Mouse (Mus musculus): ENCODE results near the gene Rtraf. TPM values are rescaled to one million over a fixed set of nuclear protein-coding genes. Genes with fewer than 3 reads are reported as not detected.

The Rtraf gene
- polyA plus RNA-seq, 1 experiment from 2014 or later, result 230 TPM

DNA sequence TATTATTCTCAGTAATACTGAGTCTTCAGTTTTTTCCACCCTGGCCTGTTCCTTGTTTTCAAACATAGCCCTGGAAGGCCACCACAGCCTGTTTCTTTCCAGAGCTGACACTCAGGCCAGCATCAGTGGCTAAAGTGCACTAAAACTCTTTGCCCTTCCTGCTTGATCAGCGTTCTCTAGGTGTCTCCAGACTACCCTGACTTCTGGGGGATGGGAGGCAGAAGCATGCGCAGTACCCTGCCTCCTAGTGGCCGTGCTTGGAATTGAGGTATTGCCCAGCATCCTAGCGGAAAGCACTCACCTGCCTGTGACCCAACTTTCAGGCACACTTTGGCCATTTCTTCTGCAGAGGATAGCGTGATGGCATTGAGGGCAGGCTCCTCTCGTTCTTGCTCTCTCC, 46.7 kb downstream of the Rtraf start:
- no peak overlapping the region for H3K4me3 ChIP-seq (ENCODE audit: low read depth, low read length)

GRCm38 (mm10) chr14:19776179-19776578, 47.4 kb downstream of the Rtraf start:
- TF ChIP-seq CTCF (IDR thresholded peaks at IDR 0.05; ENCODE audit: low read depth), result peak; percentile 27; the same call in 1 of the 2 replicates
- no peak for ATAC-seq (ENCODE audit: insufficient read depth)
- no peak overlapping the region for H3K27ac ChIP-seq (ENCODE audit: low read depth)
- no peak overlapping the region for H3K4me2 ChIP-seq
- 95% methylated on average over 5 of the region's 5 CpGs for WGBS
- H3K9me3 ChIP-seq (ENCODE audit: low read depth, low read length), result no peaks in the 10 kb centered on the region
- DNase-seq, result no peak
- peaks cover 32% of the 10 kb centered on the region for H3K36me3 ChIP-seq (ENCODE audit: insufficient read depth)
- H3K4me1 ChIP-seq (ENCODE audit: insufficient read depth), result no peaks in the 10 kb centered on the region
- no peak overlapping the region for H3K4me3 ChIP-seq (ENCODE audit: low read depth, low read length)
- no peak overlapping the region for H3K9ac ChIP-seq
- no peaks in the 10 kb centered on the region for H3K27me3 ChIP-seq (ENCODE audit: insufficient read depth, low read length)

More for the DNA sequence above, 46.7 kb downstream of the Rtraf start:
- no peak overlapping the region for H3K27ac ChIP-seq (ENCODE audit: low read depth)
- peak; percentile 85 for TF ChIP-seq CTCF (IDR thresholded peaks at IDR 0.05; ENCODE audit: low read depth)
- WGBS, result 52% methylated on average over 6 of the region's 6 CpGs
- H3K27me3 ChIP-seq (ENCODE audit: insufficient read depth, low read length), result no peaks in the 10 kb centered on the region
- no peak overlapping the region for H3K9ac ChIP-seq
- H3K9me3 ChIP-seq (ENCODE audit: low read depth, low read length), result no peaks in the 10 kb centered on the region
- ATAC-seq (ENCODE audit: insufficient read depth) (no peak), DNase-seq (peak; percentile 71)
- no peak overlapping the region for H3K4me2 ChIP-seq
- no peaks in the 10 kb centered on the region for H3K4me1 ChIP-seq (ENCODE audit: insufficient read depth)
- peaks cover 35% of the 10 kb centered on the region for H3K36me3 ChIP-seq (ENCODE audit: insufficient read depth)

- Histone ChIP-seq H3K9me3 (ENCODE audit: low read depth, low read length) (no peaks in the 10 kb centered on the region), H3K4me2 (no peak overlapping the region), H3K4me1 (ENCODE audit: insufficient read depth) (no peaks in the 10 kb centered on the region; the same call in 1 of the 2 replicates), H3K27me3 (ENCODE audit: insufficient read depth, low read length) (no peaks in the 10 kb centered on the region), H3K4me3 (ENCODE audit: low read depth, low read length) (no peak overlapping the region), H3K9ac (no peak overlapping the region), H3K27ac (ENCODE audit: low read depth) (no peak overlapping the region), H3K36me3 (ENCODE audit: insufficient read depth) (peaks cover 25% of the 10 kb centered on the region)
- TF ChIP-seq CTCF (IDR thresholded peaks at IDR 0.05; ENCODE audit: low read depth), result no peak
- DNase-seq (no peak), ATAC-seq (ENCODE audit: insufficient read depth) (no peak)
- WGBS, result 74% methylated on average over 4 of the region's 4 CpGs
Measured at GRCm38 (mm10) chr14:19775491-19775890, 48.1 kb downstream of the Rtraf start.

DNA sequence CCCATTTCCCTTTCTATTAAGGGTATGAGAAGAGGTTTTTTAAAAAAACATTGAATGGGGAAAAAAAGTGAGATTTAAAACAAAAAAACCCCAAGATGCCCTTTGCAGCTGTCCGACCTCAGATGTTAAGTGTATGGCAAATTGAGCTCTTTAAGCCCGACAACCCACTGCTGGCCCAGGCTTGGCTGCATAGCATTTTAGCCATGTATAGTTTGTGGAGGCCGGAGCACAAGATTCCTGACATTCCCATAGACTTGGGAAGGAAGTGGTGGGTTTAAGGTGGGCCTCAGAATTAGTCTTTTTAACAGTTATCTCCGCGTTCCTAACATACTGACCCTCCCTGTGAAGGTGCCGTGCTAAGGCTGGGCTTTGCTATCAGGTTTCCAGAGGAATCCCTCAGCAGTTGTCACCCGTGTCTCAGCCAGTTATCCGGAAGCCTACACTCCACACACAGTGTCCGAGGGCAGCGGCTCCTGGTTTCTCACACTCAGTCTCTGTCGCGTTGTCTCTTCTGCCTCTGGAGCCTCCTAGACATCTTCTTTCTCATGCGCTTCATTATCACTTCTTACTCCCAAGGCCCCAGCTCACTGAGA, 49.5 kb downstream of the Rtraf start:
- Histone ChIP-seq H3K4me3 (ENCODE audit: low read depth, low read length) (no peak overlapping the region), H3K36me3 (ENCODE audit: insufficient read depth) (peaks cover 17% of the 10 kb centered on the region; the same call in 1 of the 2 replicates), H3K9me3 (ENCODE audit: low read depth, low read length) (no peaks in the 10 kb centered on the region), H3K27ac (ENCODE audit: low read depth) (peak overlapping the region; percentile 26; the same call in 1 of the 2 replicates), H3K9ac (no peak overlapping the region), H3K4me1 (ENCODE audit: insufficient read depth) (no peaks in the 10 kb centered on the region; the same call in 1 of the 2 replicates), H3K4me2 (no peak overlapping the region), H3K27me3 (ENCODE audit: insufficient read depth, low read length) (no peaks in the 10 kb centered on the region)
- ATAC-seq (ENCODE audit: insufficient read depth) (no peak), DNase-seq (no peak)
- no peak for TF ChIP-seq CTCF (IDR thresholded peaks at IDR 0.05; ENCODE audit: low read depth)
- 22% methylated on average over 13 of the region's 13 CpGs for WGBS

- DNase-seq, result no peak
- no peak overlapping the region for H3K9ac ChIP-seq
- TF ChIP-seq CTCF (IDR thresholded peaks at IDR 0.05; ENCODE audit: low read depth), result no peak
- WGBS, result 70% methylated on average over 7 of the region's 7 CpGs
- H3K27ac ChIP-seq (ENCODE audit: low read depth), result no peak overlapping the region
- ATAC-seq (ENCODE audit: insufficient read depth), result no peak
- no peaks in the 10 kb centered on the region for H3K27me3 ChIP-seq (ENCODE audit: insufficient read depth, low read length)
- no peak overlapping the region for H3K4me3 ChIP-seq (ENCODE audit: low read depth, low read length)
- H3K36me3 ChIP-seq (ENCODE audit: insufficient read depth), result peaks cover 17% of the 10 kb centered on the region
- H3K4me2 ChIP-seq, result no peak overlapping the region
- no peaks in the 10 kb centered on the region; the same call in 1 of the 2 replicates for H3K4me1 ChIP-seq (ENCODE audit: insufficient read depth)
- H3K9me3 ChIP-seq (ENCODE audit: low read depth, low read length), result no peaks in the 10 kb centered on the region
Measured at GRCm38 (mm10) chr14:19771173-19771572, 52.5 kb downstream of the Rtraf start.

DNA sequence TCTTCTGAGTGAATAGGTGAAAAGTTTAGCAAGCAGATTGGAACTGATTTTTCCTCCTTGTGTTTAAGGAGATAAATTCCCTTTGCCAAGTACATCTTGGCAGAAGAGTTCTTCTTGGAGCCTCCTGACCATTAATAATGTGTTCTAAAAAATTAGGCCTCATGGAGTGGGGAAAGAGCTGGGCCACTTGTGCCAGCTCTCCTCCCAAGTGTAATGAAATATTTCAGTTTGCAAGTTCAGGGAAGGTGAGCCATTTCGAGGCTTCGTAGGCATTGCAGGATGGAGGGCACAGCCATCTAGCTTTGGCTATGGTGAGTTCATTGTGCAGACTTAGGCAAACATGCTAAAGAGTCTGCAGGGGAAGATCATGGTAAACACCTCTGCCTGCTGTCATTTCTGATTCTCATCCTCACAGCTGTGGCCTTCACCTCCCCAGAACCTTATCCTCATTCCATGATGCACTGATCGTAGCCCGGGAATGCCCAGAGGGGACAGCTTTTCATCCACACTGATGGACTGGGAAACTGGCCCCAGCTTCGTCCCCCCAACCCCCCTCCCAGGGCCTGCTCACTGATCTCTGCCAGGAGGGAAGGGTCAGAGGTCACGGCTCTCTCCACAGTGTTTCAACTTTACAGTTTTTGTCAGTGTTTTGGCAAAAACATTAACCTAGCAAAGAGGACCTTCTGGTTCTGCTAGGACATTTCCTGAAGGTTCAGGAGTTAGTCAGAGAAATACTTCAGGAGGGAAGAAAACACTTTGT, 54.0 kb downstream of the Rtraf start:
- Histone ChIP-seq H3K36me3 (ENCODE audit: insufficient read depth) (peaks cover 27% of the 10 kb centered on the region), H3K9ac (no peak overlapping the region), H3K9me3 (ENCODE audit: low read depth, low read length) (no peaks in the 10 kb centered on the region), H3K4me1 (ENCODE audit: insufficient read depth) (no peaks in the 10 kb centered on the region; the same call in 1 of the 2 replicates), H3K4me3 (ENCODE audit: low read depth, low read length) (no peak overlapping the region), H3K27me3 (ENCODE audit: insufficient read depth, low read length) (no peaks in the 10 kb centered on the region), H3K27ac (ENCODE audit: low read depth) (peak overlapping the region; percentile 7; the same call in 1 of the 2 replicates), H3K4me2 (no peak overlapping the region)
- ATAC-seq (ENCODE audit: insufficient read depth) (no peak), DNase-seq (no peak)
- no peak for TF ChIP-seq CTCF (IDR thresholded peaks at IDR 0.05; ENCODE audit: low read depth)
- WGBS, result 39% methylated on average over 6 of the region's 6 CpGs

DNA sequence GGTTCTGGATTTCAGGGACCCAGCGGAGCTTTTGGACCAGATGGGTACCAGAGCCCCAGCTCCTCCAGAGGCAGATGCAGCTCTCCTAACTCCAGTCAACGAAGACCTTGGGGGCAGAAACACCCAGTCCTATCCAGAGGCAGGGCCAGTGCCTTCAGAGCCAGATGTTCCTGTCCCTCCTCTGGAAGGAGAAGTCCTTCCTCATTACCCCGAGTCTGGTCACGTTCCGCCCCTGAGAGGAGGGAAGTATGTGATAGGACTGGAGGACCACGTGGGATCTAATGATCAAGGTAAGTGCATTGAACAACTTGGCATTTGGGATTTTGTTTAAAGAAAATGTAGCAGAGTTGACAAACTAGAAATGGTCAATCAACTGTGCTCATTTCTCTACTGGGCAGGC, 55.0 kb downstream of the Rtraf start:
- Histone ChIP-seq H3K4me2 (no peak overlapping the region), H3K27ac (ENCODE audit: low read depth) (no peak overlapping the region; the same call in 1 of the 2 replicates), H3K9me3 (ENCODE audit: low read depth, low read length) (no peaks in the 10 kb centered on the region), H3K9ac (no peak overlapping the region), H3K36me3 (ENCODE audit: insufficient read depth) (peaks cover 36% of the 10 kb centered on the region), H3K4me1 (ENCODE audit: insufficient read depth) (no peaks in the 10 kb centered on the region; the same call in 1 of the 2 replicates), H3K4me3 (ENCODE audit: low read depth, low read length) (no peak overlapping the region), H3K27me3 (ENCODE audit: insufficient read depth, low read length) (no peaks in the 10 kb centered on the region)
- ATAC-seq (ENCODE audit: insufficient read depth), result no peak
- no peak for TF ChIP-seq CTCF (IDR thresholded peaks at IDR 0.05; ENCODE audit: low read depth)
- DNase-seq, result no peak
- WGBS, result 86% methylated on average over 6 of the region's 6 CpGs

Measured in lung, embryonic 14.5 days (tissue).